Mouse (Mus musculus): ENCODE data around the gene Samd4b.

The Samd4b gene

GRCm38 (mm10) chr7:28441776-28442485, 156.0 kb downstream of the Samd4b start:
- no peak for DNase-seq

GRCm38 (mm10) chr7:28440739-28441138, 157.2 kb downstream of the Samd4b start:
- DNase-seq: no peak

GRCm38 (mm10) chr7:28438771-28439170, 159.2 kb downstream of the Samd4b start:
- no peak for DNase-seq

GRCm38 (mm10) chr7:28437964-28438363, 160.0 kb downstream of the Samd4b start:
- DNase-seq: no peak

GRCm38 (mm10) chr7:28436932-28437570, 160.9 kb downstream of the Samd4b start, which contains the start of gene Gmfg:
Gene Gmfg, plus strand, starts transcription at chr7:28437447.
- peak; percentile 84 for DNase-seq

- peak; percentile 100 for DNase-seq
These were observed 161.6 kb downstream of the Samd4b start for GRCm38 (mm10) chr7:28436271-28436904.

- peak; percentile 66 for DNase-seq
These were observed 162.2 kb downstream of the Samd4b start for GRCm38 (mm10) chr7:28435660-28436259.

- DNase-seq: no peak
These were observed 165.7 kb downstream of the Samd4b start for GRCm38 (mm10) chr7:28432252-28432651.

- DNase-seq: no peak
These were observed 167.4 kb downstream of the Samd4b start for GRCm38 (mm10) chr7:28430512-28430911.

- DNase-seq: no peak
These were observed 170.2 kb downstream of the Samd4b start for GRCm38 (mm10) chr7:28427738-28428137.

- no peak for DNase-seq
These were observed 174.9 kb downstream of the Samd4b start for GRCm38 (mm10) chr7:28423018-28423417.

GRCm38 (mm10) chr7:28419416-28419815, 178.5 kb downstream of the Samd4b start:
- no peak for DNase-seq

- DNase-seq: no peak
These were observed 179.8 kb downstream of the Samd4b start for GRCm38 (mm10) chr7:28418096-28418670.

GRCm38 (mm10) chr7:28417368-28417767, 180.6 kb downstream of the Samd4b start:
- DNase-seq: no peak

- no peak for DNase-seq
These were observed 185.1 kb downstream of the Samd4b start for GRCm38 (mm10) chr7:28412826-28413225.

- DNase-seq: no peak
These were observed 187.0 kb downstream of the Samd4b start for GRCm38 (mm10) chr7:28410841-28411475.

- DNase-seq: no peak
These were observed 196.0 kb downstream of the Samd4b start for GRCm38 (mm10) chr7:28401942-28402341.

- DNase-seq: no peak
These were observed 196.9 kb downstream of the Samd4b start for GRCm38 (mm10) chr7:28401030-28401429.

GRCm38 (mm10) chr7:28398696-28399340, 199.1 kb downstream of the Samd4b start:
- DNase-seq: no peak

- no peak for DNase-seq
These were observed 199.9 kb downstream of the Samd4b start for GRCm38 (mm10) chr7:28398000-28398399.

- DNase-seq: no peak
These were observed 202.5 kb downstream of the Samd4b start for GRCm38 (mm10) chr7:28395425-28395824.

Data from cerebellum, adult 9-10 months (tissue).